In genomic region chr4:125556405-125557308, GRCm38 (mm10) we compare ENCODE assay signal across 12 mouse cellular contexts.
DNase-seq lines count a peak whose midpoint lies in the region; ATAC-seq and TF ChIP-seq lines count a peak whose summit lies in the region.
"Had no signal": no experiment of that assay in that cellular context is flagged by ENCODE, and none has a peak within 500 bp of the region (broad histone marks: within the 10 kb centered on the region; RNA-seq: fewer than 3 reads in every experiment).

No protein-coding gene starts in this region.

- 23% methylated on average over 14 of the region's 14 CpGs for WGBS in kidney, postnatal 0 days
- WGBS in intestine, embryonic 16.5 days, result 50% methylated on average over 14 of the region's 14 CpGs

- H3K9me3 ChIP-seq in kidney, postnatal 0 days (replicated peaks; ENCODE audit: low read length), result no peaks in the 10 kb centered on the region
- H3K9me3 ChIP-seq in intestine, embryonic 16.5 days (ENCODE audit: control insufficient read depth, low read length), result no peaks in the 10 kb centered on the region

- H3K27me3 ChIP-seq in kidney, postnatal 0 days (ENCODE audit: insufficient read depth, low read length), result no peaks in the 10 kb centered on the region
- H3K27me3 ChIP-seq in intestine, embryonic 16.5 days (replicated peaks; ENCODE audit: control insufficient read depth, insufficient read depth, low read length), result 0 out of 2 replicates have a peak, but pooled peaks cover 3% of the 10 kb centered on the region

- H3K4me3 ChIP-seq in kidney, postnatal 0 days (replicated peaks; ENCODE audit: low read depth, low read length), result no peak overlapping the region
- H3K4me3 ChIP-seq in intestine, embryonic 16.5 days (ENCODE audit: low read length), result no peak overlapping the region

- ATAC-seq in kidney, postnatal 0 days (replicated peaks; ENCODE audit: low FRiP score, low read depth), result no peak
- ATAC-seq in intestine, embryonic 16.5 days, result peak; percentile 48; the same call in 1 of the 2 replicates
- ATAC-seq in activated CD4-positive, CD25-positive, alpha-beta regulatory T cell, adult 4 months, result no peak
- ATAC-seq: CD4-positive, CD25-positive, alpha-beta regulatory T cell, adult 4 months had no signal

- no peak overlapping the region for H3K4me2 ChIP-seq in kidney, postnatal 0 days (ENCODE audit: low read length)
- no peak overlapping the region for H3K4me2 ChIP-seq in intestine, embryonic 16.5 days (ENCODE audit: low read depth, low read length)
- H3K4me2 ChIP-seq: midbrain, embryonic 11.5 days had no signal

- no peak overlapping the region for H3K9ac ChIP-seq in kidney, postnatal 0 days (ENCODE audit: low read depth, low read length)
- no peak overlapping the region for H3K9ac ChIP-seq in intestine, embryonic 16.5 days (ENCODE audit: low read depth, low read length)

- no peak overlapping the region for H3K27ac ChIP-seq in kidney, postnatal 0 days
- no peak overlapping the region for H3K27ac ChIP-seq in intestine, embryonic 16.5 days (ENCODE audit: low read length)

- intact Hi-C loops in gastrocnemius, postnatal 14 days (cut with DNase I; ENCODE audit: low total_unique reads), result no loop called here

- H3K36me3 ChIP-seq in kidney, postnatal 0 days (ENCODE audit: insufficient read depth, low read length), result no peaks in the 10 kb centered on the region
- H3K36me3 ChIP-seq in intestine, embryonic 16.5 days (ENCODE audit: control insufficient read depth, insufficient read depth, low read length), result no peaks in the 10 kb centered on the region

- no peak for TF ChIP-seq CTCF in kidney, postnatal 0 days (IDR thresholded peaks at IDR 0.05; ENCODE audit: low read depth)

- DNase-seq in gastrocnemius, postnatal 14 days, result peak; percentile 13
- no peak for DNase-seq in gastrocnemius, postnatal 4 days (ENCODE audit: low spot score in 2 of 2)
- peak; percentile 50 for DNase-seq in kidney, postnatal 0 days (ENCODE audit: low spot score)
- DNase-seq in kidney, adult 18-20 months, result no peak
- peak; percentile 28 for DNase-seq in cerebellum, adult 11 months
- DNase-seq: liver; right cerebral cortex, adult 18-20 months; thymus, adult 18-20 months had no signal

- no peaks in the 10 kb centered on the region for H3K4me1 ChIP-seq in kidney, postnatal 0 days (replicated peaks; ENCODE audit: insufficient read depth, low read length)
- H3K4me1 ChIP-seq in intestine, embryonic 16.5 days (ENCODE audit: control insufficient read depth, insufficient read depth, low read length), result no peaks in the 10 kb centered on the region

Comparison
In these comparisons a context has a peak if more than half of its experiments do, and no peak if none do; other contexts are left out.
1. DNase-seq: peak in gastrocnemius, postnatal 14 days (single experiment), kidney, postnatal 0 days (single experiment) and cerebellum, adult 11 months (single experiment); none in gastrocnemius, postnatal 4 days (0 of 2) and kidney, adult 18-20 months (single experiment).